Mouse (Mus musculus) liver, embryonic 14.5 days (tissue): ENCODE data around the gene Trp53tg5. TPM values are rescaled to one million over a fixed set of nuclear protein-coding genes. Genes with fewer than 3 reads are reported as not detected.

Experiments used
- ATAC-seq: fragments of 200-750 bp; cut with Nextera tagmentation; 2 replicates; pipeline ENCODE4 v1.8.0; 2017; ENCODE audit warnings: moderate number of reproducible peaks, mild to moderate bottlenecking, moderate library complexity; ENCODE audit not compliant: insufficient read depth
- DNase-seq, 3 experiments: peaks; one replicate each; pipeline ENCODE4 v3.0.0-alpha.2; 2012 to 2013; ENCODE audit warnings: low read depth in 3 of 3, low spot score in 3 of 3
- H3K27ac ChIP-seq: fragments of 300-500 bp; sonication (generic); 2 replicates; pipeline ENCODE4 v1.5.1; 2014; ENCODE audit warnings: moderate library complexity, mild to moderate bottlenecking, control low read depth, inconsistent platforms
- H3K27me3 ChIP-seq: fragments of 300-500 bp; sonication (generic); 2 replicates; pipeline ENCODE4 v1.6.1; 2014; ENCODE audit warnings: mild to moderate bottlenecking, low read length, moderate library complexity; ENCODE audit not compliant: control insufficient read depth, insufficient read depth
- H3K36me3 ChIP-seq: fragments of 300-500 bp; sonication (generic); replicated peaks from 2 replicates; pipeline ENCODE4 v1.6.1; 2014; ENCODE audit warnings: low read depth; ENCODE audit not compliant: control insufficient read depth, insufficient read depth
- H3K4me1 ChIP-seq, 2 experiments: fragments of 200-500 bp in 1 of 2; fragments of 300-500 bp in 1 of 2; sonication (generic) in 1 of 2; replicated peaks; 2 replicates each; pipeline ENCODE4 v1.6.1; 2012 to 2014; ENCODE audit warnings: antibody characterized with exemption in 1 of 2, inconsistent platforms in 1 of 2, low read length in 1 of 2; ENCODE audit not compliant: control insufficient read depth in 2 of 2, insufficient read depth in 2 of 2
- H3K4me2 ChIP-seq: fragments of 300-500 bp; sonication (generic); 2 replicates; pipeline ENCODE4 v1.6.1; 2014; ENCODE audit warnings: low read depth, mild to moderate bottlenecking, control low read depth, moderate library complexity
- H3K4me3 ChIP-seq, 2 experiments: fragments of 200-500 bp in 1 of 2; fragments of 300-500 bp in 1 of 2; sonication (generic) in 1 of 2; 2 replicates each; pipeline ENCODE4 v1.5.1; 2012 to 2014; ENCODE audit warnings: low read depth in 2 of 2, low read length in 2 of 2, mild to moderate bottlenecking in 2 of 2, control low read depth in 1 of 2, inconsistent platforms in 1 of 2, moderate library complexity in 1 of 2; ENCODE audit not compliant: insufficient read depth in 1 of 2
- H3K9ac ChIP-seq: fragments of 300-500 bp; sonication (generic); replicated peaks from 2 replicates; pipeline ENCODE4 v1.6.1; 2014; ENCODE audit warnings: mild to moderate bottlenecking, control low read depth, moderate library complexity
- H3K9me3 ChIP-seq: fragments of 300-500 bp; sonication (generic); 2 replicates; pipeline ENCODE4 v1.6.1; 2016; ENCODE audit warnings: low read length, mixed read lengths; ENCODE audit not compliant: control insufficient read depth
- CTCF ChIP-seq: IDR thresholded peaks from 2 replicates; pipeline ENCODE4 v1.5.1; 2016; ENCODE audit warnings: antibody characterized with exemption, low read depth, control low read depth
- EP300 ChIP-seq: IDR thresholded peaks from 2 replicates; pipeline ENCODE4 v1.6.1; 2016; ENCODE audit warnings: antibody characterized with exemption, low read depth
- WGBS: fragments of 180-500 bp; shearing (Covaris S2); extraction: QIAGEN DNeasy Blood & Tissue Kit; methylation state at CpG from one replicate; pipeline ENCODE4 v1.1.7; 2014; ENCODE audit not compliant: insufficient replicate concordance; 5-methylcytosine and 5-hydroxymethylcytosine counted together
- polyA plus RNA-seq, 2 experiments: library from polyadenylated mRNA; depleted of rRNA in 1 of 2; stranded (reverse) in 1 of 2; unstranded in 1 of 2; fragments of >200 nt; fragmentation: Nextera tagmentation in 1 of 2; extraction: Ambion mirVana in 1 of 2; gene quantifications; 2 replicates each; pipeline versions ENCODE4 v1.2.1 to v1.2.3; 2012 to 2014

Gene Trp53tg5
- polyA plus RNA-seq, 2 experiments, result not detected

DNA sequence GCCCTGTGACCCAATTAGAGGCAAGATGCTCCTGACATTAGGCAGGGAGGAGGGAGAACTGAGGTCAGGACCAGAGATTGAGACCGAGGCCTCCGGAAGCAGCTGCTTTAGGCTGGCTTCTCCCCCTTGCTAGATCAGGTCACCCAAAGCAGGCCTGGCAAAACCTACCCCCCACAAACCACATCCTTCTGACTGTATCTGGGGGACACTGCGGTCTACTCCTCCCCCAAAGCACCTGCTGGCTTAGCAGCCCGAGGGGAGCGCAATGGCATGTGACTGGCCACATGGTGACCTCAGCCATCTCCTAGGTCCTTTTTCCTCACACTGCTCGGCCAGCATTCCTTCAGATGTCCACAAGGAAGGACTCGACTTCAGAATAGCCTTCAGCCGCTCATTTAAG is 32.4 kb downstream of the Trp53tg5 start:
- TF ChIP-seq CTCF, result no peak
- TF ChIP-seq EP300, result no peak
- peaks cover 31% of the 10 kb centered on the region for H3K27me3 ChIP-seq

DNA sequence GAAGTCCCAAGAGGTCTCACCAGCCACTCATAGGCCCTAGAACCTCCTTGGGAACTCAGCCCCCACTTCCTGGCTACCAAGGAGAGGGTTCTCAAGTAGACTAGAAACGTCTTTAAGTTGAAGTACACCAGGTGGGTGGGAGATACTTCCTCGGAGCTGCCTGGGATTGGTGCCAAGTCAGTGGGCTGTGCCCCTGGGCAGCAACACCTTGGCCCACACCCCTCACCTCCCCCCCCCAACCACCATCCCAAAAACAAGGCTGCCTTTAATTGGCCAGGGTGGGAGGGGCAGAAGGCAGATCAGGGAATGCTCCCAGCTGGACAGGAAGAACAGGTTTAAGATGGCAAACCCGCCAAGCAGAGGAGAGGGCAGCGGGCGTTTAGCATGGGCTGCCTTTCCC is 33.2 kb downstream of the Trp53tg5 start:
- Histone ChIP-seq H3K36me3 (no peaks in the 10 kb centered on the region), H3K4me1 (peaks cover 0 to 5% of the 10 kb centered on the region in 2 experiments; a peak in 1 of 4 replicates), H3K4me2 (peak overlapping the region; percentile 2; the same call in 1 of the 2 replicates), H3K27ac (no peak overlapping the region), H3K4me3 (no peak overlapping the region), H3K9ac (no peak overlapping the region), H3K9me3 (no peaks in the 10 kb centered on the region), H3K27me3 (peaks cover 31% of the 10 kb centered on the region)
- 58% methylated on average over 5 of the region's 5 CpGs for WGBS
- TF ChIP-seq EP300 (no peak), CTCF (no peak)
- DNase-seq (no peak), ATAC-seq (no peak)

More for the DNA sequence above, 32.4 kb downstream of the Trp53tg5 start:
- DNase-seq (no peak), ATAC-seq (no peak)
- no peaks in the 10 kb centered on the region for H3K36me3 ChIP-seq
- H3K9ac ChIP-seq, result no peak overlapping the region
- peak overlapping the region; percentile 47 for H3K4me2 ChIP-seq
- H3K4me1 ChIP-seq, result peaks cover 0 to 5% of the 10 kb centered on the region in 2 experiments; a peak in 1 of 4 replicates
- H3K9me3 ChIP-seq, result no peaks in the 10 kb centered on the region
- no peak overlapping the region for H3K27ac ChIP-seq
- 18% methylated on average over 8 of the region's 8 CpGs for WGBS
- peak overlapping the region; percentile 53 to 56 for H3K4me3 ChIP-seq

DNA sequence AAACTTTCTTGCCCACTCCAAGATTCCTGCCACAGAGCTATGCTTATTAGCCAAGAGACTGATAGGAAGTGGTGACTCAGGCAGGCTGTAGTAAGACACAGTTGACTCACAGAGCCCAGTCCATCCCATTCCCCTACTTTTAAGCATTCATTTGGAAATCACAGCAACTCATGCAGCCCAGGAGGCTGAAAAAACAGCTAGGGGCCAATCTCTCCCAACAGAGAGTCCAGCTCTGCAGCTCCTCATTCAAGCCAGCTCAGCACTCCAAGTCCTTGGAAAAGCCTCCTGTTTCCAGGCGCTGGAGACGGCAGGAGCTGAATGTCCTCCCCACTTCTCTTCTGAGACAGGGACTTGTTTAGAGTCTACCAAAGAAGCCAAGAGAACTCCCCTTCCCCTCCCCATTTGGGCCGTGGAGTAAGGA is 34.5 kb downstream of the Trp53tg5 start:
- DNase-seq (no peak), ATAC-seq (no peak)
- Histone ChIP-seq H3K36me3 (no peaks in the 10 kb centered on the region), H3K4me3 (no peak overlapping the region), H3K4me1 (peaks cover 0 to 12% of the 10 kb centered on the region in 2 experiments; a peak in 1 of 4 replicates), H3K9ac (no peak overlapping the region), H3K4me2 (peak overlapping the region; percentile 2), H3K27me3 (peaks cover 25% of the 10 kb centered on the region), H3K27ac (no peak overlapping the region), H3K9me3 (no peaks in the 10 kb centered on the region)
- 62% methylated on average over 3 of the region's 3 CpGs for WGBS
- TF ChIP-seq EP300, result no peak
- no peak for TF ChIP-seq CTCF

DNA sequence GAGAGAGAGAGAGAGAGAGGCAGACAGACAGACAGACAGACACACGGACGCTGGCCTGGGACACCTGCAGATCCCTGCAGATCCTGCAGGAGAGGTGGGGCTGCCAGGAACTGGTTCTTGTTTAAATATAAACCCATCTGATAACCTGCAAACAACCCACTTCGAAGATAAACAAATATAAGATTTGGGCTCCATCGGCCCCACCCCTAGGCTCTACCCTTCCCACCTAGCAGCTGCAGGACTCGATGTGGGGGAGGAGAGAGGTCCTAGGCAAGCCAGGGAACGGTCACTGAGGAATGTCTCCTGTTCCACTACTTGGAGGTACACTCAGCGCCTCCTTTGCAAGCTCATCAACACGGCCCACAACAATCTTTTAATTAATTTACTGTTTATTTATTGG is 35.3 kb downstream of the Trp53tg5 start:
- Histone ChIP-seq H3K9me3 (no peaks in the 10 kb centered on the region), H3K4me2 (peak overlapping the region; percentile 2; the same call in 1 of the 2 replicates), H3K27ac (no peak overlapping the region), H3K4me3 (no peak overlapping the region), H3K36me3 (no peaks in the 10 kb centered on the region), H3K4me1 (peaks cover 0 to 8% of the 10 kb centered on the region in 2 experiments; a peak in 1 of 4 replicates), H3K9ac (no peak overlapping the region), H3K27me3 (peaks cover 18% of the 10 kb centered on the region)
- no peak for DNase-seq
- TF ChIP-seq EP300, result no peak
- no peak for TF ChIP-seq CTCF
- peak; percentile 11; the same call in 1 of the 2 replicates for ATAC-seq
- 36% methylated on average over 8 of the region's 8 CpGs for WGBS

DNA sequence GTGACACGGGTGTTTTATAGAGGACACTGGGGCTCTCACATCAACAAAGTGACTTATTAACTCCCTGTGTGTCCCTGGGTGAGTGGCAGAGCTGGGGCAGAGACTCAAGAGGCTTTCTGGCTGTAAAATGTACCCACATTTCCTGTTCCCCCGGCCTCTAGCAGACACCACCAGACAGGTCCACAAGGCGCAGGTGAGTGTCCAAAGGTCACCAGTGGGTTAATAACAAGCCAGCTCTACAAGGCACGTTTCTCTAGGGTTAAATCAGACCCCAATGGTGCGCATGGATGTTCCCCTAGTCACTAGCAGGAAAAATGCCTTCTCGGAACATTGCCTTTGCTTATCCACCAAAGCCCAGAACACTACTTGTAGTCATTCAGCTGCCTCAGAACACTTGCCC is 35.8 kb downstream of the Trp53tg5 start:
- ATAC-seq, result no peak
- 40% methylated on average over 6 of the region's 6 CpGs for WGBS
- TF ChIP-seq CTCF, result no peak
- TF ChIP-seq EP300, result no peak
- H3K4me3 ChIP-seq, result no peak overlapping the region
- H3K4me1 ChIP-seq, result peaks cover 0 to 10% of the 10 kb centered on the region in 2 experiments; a peak in 1 of 4 replicates
- peak overlapping the region; percentile 33 for H3K4me2 ChIP-seq
- H3K36me3 ChIP-seq, result no peaks in the 10 kb centered on the region
- no peaks in the 10 kb centered on the region for H3K9me3 ChIP-seq
- H3K9ac ChIP-seq, result no peak overlapping the region
- no peak overlapping the region for H3K27ac ChIP-seq
- no peak for DNase-seq
- H3K27me3 ChIP-seq, result peaks cover 12% of the 10 kb centered on the region
